Mouse (Mus musculus): ENCODE measurements around the gene Rras2.

DNA sequence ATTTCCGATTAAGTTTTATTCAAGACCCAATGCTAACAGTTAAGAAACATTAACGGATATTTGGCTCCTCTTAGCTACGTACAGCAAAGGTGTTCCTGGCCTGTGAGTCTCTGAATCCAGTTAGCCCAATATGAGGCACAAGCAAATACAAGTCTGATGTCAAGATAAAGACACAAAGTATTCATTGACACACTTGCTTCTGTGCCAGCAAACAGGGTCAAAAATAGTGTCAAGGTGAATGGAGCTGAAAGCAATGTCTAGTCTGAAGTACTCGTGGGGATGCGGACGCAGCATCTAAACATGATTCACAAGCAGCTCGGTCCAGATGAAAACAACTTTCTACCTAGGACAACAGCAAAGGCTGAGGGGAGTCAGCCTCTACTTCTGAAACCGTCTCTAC, 11.7 kb downstream of the Rras2 start:
- no peak for TF ChIP-seq GATA1 (IDR thresholded peaks at IDR 0.05; ENCODE audit: borderline replicate concordance, low read length)
- TF ChIP-seq FLI1 (IDR thresholded peaks at IDR 0.05; ENCODE audit: low read length): no peak

All from megakaryocyte, embryonic 14.5 days (primary cell).